Mouse (Mus musculus) embryonic fibroblast, embryonic 13.5 days (primary cell): ENCODE results near the gene Coq9.

Experiments
- CTCF ChIP-seq: IDR thresholded peaks from 2 replicates; pipeline ENCODE4 v1.5.1; 2011; ENCODE audit warnings: mild to moderate bottlenecking, control low read depth, low read length, moderate library complexity, borderline replicate concordance; ENCODE audit not compliant: insufficient read depth
- POLR2A ChIP-seq: IDR thresholded peaks from 2 replicates; pipeline ENCODE4 v1.6.1; 2011; ENCODE audit warnings: low read depth, mild to moderate bottlenecking, control low read depth, low read length, moderate library complexity

GRCm38 (mm10) chr8:94836456-94837240 is 1.5 kb upstream of the Coq9 start:
- no peak for TF ChIP-seq POLR2A
- TF ChIP-seq CTCF, result no peak
